Mouse (Mus musculus): ENCODE data around the gene Lyve1.

The Lyve1 gene

GRCm38 (mm10) chr7:110853611-110854010 is 9.4 kb downstream of the Lyve1 start:
- no peak for DNase-seq (ENCODE audit: low read depth, low spot score)

GRCm38 (mm10) chr7:110851541-110852203 is 11.4 kb downstream of the Lyve1 start:
- DNase-seq (ENCODE audit: low read depth, low spot score): no peak

GRCm38 (mm10) chr7:110848371-110848770 is 14.7 kb downstream of the Lyve1 start:
- DNase-seq (ENCODE audit: low read depth, low spot score): no peak

DNA sequence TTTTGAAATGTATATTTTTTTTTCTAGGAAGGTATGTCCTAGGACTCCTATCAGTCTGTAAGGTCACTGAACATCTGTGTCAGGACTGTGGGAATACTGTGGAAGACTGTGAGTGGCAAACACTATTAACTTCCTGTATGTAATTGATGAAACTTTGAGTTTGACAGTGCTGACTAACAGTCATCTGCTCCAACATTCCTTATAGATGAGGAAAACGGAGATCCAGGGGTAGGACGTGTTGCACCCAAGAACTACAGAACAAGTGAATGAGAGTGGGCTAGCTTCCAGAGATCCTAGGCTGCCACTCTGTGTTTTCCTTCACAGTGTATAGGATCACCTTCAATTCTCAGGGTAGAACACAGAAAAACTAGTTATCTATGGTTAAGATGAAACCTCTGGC is 15.7 kb downstream of the Lyve1 start:
- DNase-seq (ENCODE audit: low read depth, low spot score): no peak

GRCm38 (mm10) chr7:110843916-110844874 is 18.8 kb downstream of the Lyve1 start, which contains the start of gene Rnf141:
Gene Rnf141 (minus strand): TSS chr7:110844457.
- DNase-seq (ENCODE audit: low read depth, low spot score): peak; percentile 99

DNA sequence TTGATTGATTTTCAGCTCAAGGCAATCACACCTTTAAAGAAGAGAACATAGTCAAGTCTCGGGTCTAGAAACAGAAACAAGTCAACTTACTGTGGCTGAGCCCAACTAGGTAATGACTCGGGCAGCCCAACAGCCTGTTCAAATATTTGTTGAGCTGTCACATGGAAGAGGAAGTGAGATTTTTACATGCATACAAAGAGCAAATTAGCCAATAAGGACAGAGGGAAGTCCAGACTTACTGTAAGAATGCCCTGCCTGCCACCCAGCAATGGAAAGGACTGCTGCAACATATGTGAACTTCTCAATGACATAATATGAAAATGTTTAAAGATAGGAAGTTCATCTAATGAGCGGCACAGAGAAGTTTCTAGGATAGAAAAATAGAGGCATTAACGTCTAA is 22.7 kb downstream of the Lyve1 start:
- no peak for DNase-seq (ENCODE audit: low read depth, low spot score)

- DNase-seq (ENCODE audit: low read depth, low spot score): no peak
These were observed 28.5 kb downstream of the Lyve1 start for GRCm38 (mm10) chr7:110834522-110834921.

DNA sequence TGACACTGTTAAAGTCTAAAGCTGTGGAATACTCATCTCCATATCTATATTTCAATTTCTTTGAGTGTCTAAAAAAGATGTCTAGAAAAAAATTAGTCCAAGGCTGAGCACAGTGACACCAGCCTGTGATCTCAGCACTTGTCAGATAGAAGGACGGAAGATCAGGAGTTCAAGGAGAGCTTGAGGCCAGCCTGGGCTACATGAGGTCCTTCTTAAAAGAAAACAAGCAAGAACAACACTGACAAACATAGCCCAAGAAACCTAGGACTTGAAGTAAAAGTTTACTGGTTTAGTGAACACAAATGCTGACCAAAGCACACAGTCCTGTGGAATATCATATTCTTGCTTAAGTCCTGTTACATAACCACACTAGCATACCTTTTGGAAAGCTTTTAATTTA is 29.0 kb downstream of the Lyve1 start:
- no peak for DNase-seq (ENCODE audit: low read depth, low spot score)

- DNase-seq (ENCODE audit: low read depth, low spot score): no peak
These were observed 30.0 kb downstream of the Lyve1 start for GRCm38 (mm10) chr7:110833024-110833423.

- DNase-seq (ENCODE audit: low read depth, low spot score): no peak
These were observed 38.8 kb downstream of the Lyve1 start for GRCm38 (mm10) chr7:110823995-110824953.

GRCm38 (mm10) chr7:110823593-110823992 is 39.4 kb downstream of the Lyve1 start:
- DNase-seq (ENCODE audit: low read depth, low spot score): no peak

DNA sequence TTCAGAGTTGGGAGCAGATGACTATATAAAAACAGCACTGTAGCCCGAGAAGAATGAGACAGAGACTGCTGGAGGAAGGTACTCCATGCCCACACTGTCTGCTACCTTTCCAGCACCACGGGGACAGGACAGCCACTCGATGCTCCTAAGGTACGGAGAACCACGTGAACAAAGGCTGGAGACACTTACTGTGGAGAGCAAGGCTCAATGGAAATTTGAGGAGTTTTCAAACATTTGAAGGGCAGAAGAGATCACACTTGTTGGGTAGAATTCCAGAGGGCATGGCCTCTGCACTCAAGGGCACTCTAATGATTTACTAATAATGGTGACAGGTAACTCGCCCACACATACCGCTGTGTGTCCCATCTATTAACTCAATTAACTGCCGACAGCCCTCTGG is 40.0 kb downstream of the Lyve1 start:
- DNase-seq (ENCODE audit: low read depth, low spot score): no peak

DNA sequence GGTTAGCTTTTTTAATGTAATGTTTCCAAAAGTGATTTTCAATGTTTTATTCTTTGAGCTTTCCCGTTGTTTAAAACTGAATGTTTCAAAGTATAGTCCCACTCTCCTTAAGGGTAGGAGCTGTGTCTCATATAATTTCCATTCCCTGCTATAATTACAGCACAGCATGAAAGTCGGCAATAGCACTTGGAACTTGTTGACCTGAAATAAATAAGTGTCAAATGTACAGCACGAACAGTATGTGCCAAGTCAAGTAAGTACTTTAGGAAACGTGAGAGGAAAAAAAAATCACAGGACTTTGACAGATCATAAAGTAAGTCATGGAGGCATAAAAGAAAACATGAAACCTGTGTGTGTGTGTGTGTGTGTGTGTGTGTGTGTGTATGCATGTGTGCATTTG is 41.0 kb downstream of the Lyve1 start:
- DNase-seq (ENCODE audit: low read depth, low spot score): no peak

DNA sequence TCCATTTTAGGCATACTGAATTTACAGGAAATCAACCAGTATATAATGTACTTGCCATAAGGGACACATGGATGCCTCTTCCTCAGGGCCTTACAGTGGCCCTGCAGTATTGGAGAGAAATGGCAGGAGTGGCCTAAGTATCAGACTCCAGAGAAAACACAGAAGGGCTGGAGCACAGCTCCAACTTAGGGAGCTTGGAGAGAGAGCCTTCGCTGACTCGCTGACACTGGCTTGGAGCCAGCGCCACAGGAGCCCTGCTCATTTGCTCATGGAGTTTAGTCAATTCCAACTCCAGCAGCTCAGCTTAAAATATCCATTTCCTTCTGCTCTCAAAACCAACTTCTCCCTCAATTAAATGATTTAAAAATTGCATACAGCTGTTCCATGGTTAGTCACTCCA is 41.4 kb downstream of the Lyve1 start:
- DNase-seq (ENCODE audit: low read depth, low spot score): no peak

- no peak for DNase-seq (ENCODE audit: low read depth, low spot score)
These were observed 42.0 kb downstream of the Lyve1 start for GRCm38 (mm10) chr7:110821068-110821467.

GRCm38 (mm10) chr7:110818787-110819350 is 44.2 kb downstream of the Lyve1 start:
- DNase-seq (ENCODE audit: low read depth, low spot score): no peak

GRCm38 (mm10) chr7:110818206-110818605 is 44.8 kb downstream of the Lyve1 start:
- no peak for DNase-seq (ENCODE audit: low read depth, low spot score)

DNA sequence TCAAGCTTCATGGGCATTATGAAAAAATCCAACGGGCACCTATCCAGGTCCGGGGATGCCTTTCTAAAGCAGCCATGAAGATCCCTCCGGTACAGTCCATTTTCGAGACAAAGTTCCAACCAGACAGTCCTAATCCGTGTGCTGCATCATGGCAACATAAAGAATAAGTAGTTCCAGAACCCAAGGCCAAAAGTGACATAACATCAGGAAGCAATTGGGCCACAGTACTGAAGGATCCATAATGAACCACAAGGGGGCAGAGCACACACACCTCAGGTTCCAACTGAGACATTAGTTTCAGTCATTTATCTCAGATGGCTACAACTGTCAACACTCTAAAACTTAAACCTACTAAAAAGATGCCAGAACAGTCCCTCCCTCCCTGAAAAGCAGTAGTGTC is 47.0 kb downstream of the Lyve1 start:
- peak; percentile 84 for DNase-seq (ENCODE audit: low read depth, low spot score)

GRCm38 (mm10) chr7:110813983-110814382 is 49.1 kb downstream of the Lyve1 start:
- no peak for DNase-seq (ENCODE audit: low read depth, low spot score)

DNA sequence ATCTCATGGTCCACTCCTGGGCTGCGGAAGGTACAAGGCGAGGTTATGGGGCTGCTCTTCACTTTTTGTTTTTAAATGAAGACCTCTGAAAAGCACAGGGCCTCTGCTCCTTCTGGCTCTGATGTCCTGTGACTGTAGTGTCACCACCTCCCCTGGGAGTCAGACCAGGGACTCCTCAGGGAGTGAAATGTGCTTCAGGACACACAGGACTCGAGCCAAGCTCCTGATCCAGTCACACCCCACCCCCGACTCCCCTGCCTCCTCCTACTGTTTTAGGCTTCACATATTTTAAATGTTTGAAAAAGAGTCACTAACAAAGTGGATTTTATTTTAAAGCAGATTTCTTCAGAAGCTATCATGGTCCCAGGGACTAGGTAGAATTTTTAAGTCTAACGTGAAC is 51.5 kb downstream of the Lyve1 start:
- DNase-seq (ENCODE audit: low read depth, low spot score): no peak

- DNase-seq (ENCODE audit: low read depth, low spot score): no peak
These were observed 52.0 kb downstream of the Lyve1 start for GRCm38 (mm10) chr7:110810995-110811394.
